Mouse (Mus musculus) c-Kit-positive CD71-positive TER-119-positive erythroid progenitor cells, embryonic 14.5 days (primary cell): ENCODE data around the gene Sh3tc1.

Experiments
- DNase-seq: peaks from one replicate; pipeline ENCODE4 v3.0.0-alpha.2; 2013; ENCODE audit warnings: low spot score

The Sh3tc1 gene

GRCm38 (mm10) chr5:35751016-35751415 lies 11.2 kb upstream of the Sh3tc1 start:
- no peak for DNase-seq

GRCm38 (mm10) chr5:35750026-35750425 lies 10.2 kb upstream of the Sh3tc1 start:
- no peak for DNase-seq

GRCm38 (mm10) chr5:35749416-35749815 lies 9.6 kb upstream of the Sh3tc1 start:
- no peak for DNase-seq

- peak; percentile 27 for DNase-seq
Observed at GRCm38 (mm10) chr5:35746910-35747309, 7.1 kb upstream of the Sh3tc1 start.

GRCm38 (mm10) chr5:35745406-35745805 lies 5.6 kb upstream of the Sh3tc1 start:
- DNase-seq, result no peak

GRCm38 (mm10) chr5:35743990-35744722 lies 4.4 kb upstream of the Sh3tc1 start:
- DNase-seq, result no peak

GRCm38 (mm10) chr5:35743238-35743951 lies 3.6 kb upstream of the Sh3tc1 start:
- no peak for DNase-seq

GRCm38 (mm10) chr5:35741225-35741820 lies 1.5 kb upstream of the Sh3tc1 start:
- no peak for DNase-seq

- DNase-seq, result no peak
Observed at GRCm38 (mm10) chr5:35740716-35741115, 929 bp upstream of the Sh3tc1 start.

GRCm38 (mm10) chr5:35739005-35739404 lies 782 bp downstream of the Sh3tc1 start:
- DNase-seq, result no peak

GRCm38 (mm10) chr5:35737231-35737901 lies 2.4 kb downstream of the Sh3tc1 start:
- DNase-seq, result no peak

- DNase-seq, result no peak
Observed at GRCm38 (mm10) chr5:35733523-35733922, 6.3 kb downstream of the Sh3tc1 start.

GRCm38 (mm10) chr5:35731006-35731405 lies 8.8 kb downstream of the Sh3tc1 start:
- no peak for DNase-seq

- no peak for DNase-seq
Observed at GRCm38 (mm10) chr5:35730552-35730951, 9.2 kb downstream of the Sh3tc1 start.

GRCm38 (mm10) chr5:35729844-35730243 lies 9.9 kb downstream of the Sh3tc1 start:
- no peak for DNase-seq

- no peak for DNase-seq
Observed at GRCm38 (mm10) chr5:35728957-35729460, 10.8 kb downstream of the Sh3tc1 start.

- no peak for DNase-seq
Observed at GRCm38 (mm10) chr5:35728344-35728956, 11.3 kb downstream of the Sh3tc1 start.

GRCm38 (mm10) chr5:35727447-35727846 lies 12.3 kb downstream of the Sh3tc1 start:
- DNase-seq, result no peak

- DNase-seq, result no peak
Observed at GRCm38 (mm10) chr5:35725840-35726239, 13.9 kb downstream of the Sh3tc1 start.

GRCm38 (mm10) chr5:35723900-35724299 lies 15.9 kb downstream of the Sh3tc1 start:
- DNase-seq, result no peak

- DNase-seq, result no peak
Observed at GRCm38 (mm10) chr5:35722654-35723053, 17.1 kb downstream of the Sh3tc1 start.

GRCm38 (mm10) chr5:35721933-35722332 lies 17.9 kb downstream of the Sh3tc1 start:
- DNase-seq, result no peak
